Mouse (Mus musculus) urinary bladder, postnatal 25 days (tissue): ENCODE results near the gene Morn2.

ENCODE experiments used
- DNase-seq: peaks from one replicate; pipeline ENCODE4 v3.0.0; 2022; ENCODE audit warnings: low spot score

Morn2 gene

GRCm38 (mm10) chr17:80323658-80324057 is 33.7 kb downstream of the Morn2 start:
- no peak for DNase-seq

GRCm38 (mm10) chr17:80324521-80324920 is 34.5 kb downstream of the Morn2 start:
- no peak for DNase-seq

GRCm38 (mm10) chr17:80325456-80325855 is 35.5 kb downstream of the Morn2 start:
- no peak for DNase-seq

GRCm38 (mm10) chr17:80326431-80326830 is 36.4 kb downstream of the Morn2 start:
- no peak for DNase-seq

DNA sequence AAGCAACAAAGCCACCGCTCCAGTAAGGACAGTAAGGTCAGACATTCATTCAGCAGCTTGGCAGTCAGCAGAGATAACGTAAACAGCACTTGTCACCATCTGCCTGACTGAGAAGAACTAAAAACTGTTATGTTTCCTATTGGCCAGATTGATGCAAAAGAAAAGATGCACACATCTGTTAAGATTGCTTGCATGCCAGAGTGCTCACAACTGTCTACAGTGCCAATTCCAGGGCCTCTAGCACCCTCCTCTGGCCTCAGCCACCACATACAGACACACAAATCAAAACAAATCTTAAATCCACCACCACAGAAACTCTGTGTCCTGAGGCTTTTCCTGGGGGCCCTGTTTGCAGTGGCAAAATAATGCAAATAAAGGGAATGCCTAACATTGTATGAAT is 42.4 kb downstream of the Morn2 start:
- DNase-seq, result no peak

- DNase-seq, result no peak
Observed at GRCm38 (mm10) chr17:80345277-80345676, 55.3 kb downstream of the Morn2 start.

DNA sequence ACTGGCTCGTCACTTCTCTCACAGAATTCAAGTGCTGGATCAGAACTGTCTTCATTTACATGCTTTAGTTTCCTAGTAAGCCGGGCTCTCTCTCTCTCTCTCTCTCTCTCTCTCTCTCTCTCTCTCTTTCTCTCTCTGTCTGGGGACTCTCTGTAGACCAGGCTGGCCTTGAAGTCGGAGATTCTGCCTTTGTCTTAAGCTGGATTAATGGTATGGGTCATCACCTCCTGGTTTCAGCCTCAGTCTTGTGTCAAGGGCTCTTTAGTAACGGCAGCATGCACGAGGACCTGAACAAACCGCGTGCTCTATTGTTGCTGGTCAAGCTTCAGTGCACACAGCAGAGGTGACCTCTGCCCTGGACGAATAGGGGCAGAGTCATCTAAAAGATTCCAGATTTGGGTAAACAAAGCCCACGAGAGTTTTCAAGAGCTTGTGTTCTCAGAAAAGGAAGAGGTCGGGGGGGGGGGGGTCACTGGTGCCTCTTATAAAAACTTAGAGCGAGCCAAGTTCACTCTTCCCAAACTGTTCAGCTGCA is 56.7 kb downstream of the Morn2 start:
- no peak for DNase-seq
